Mouse (Mus musculus) kidney, embryonic 14.5 days (tissue): Measurements from ENCODE around the gene Gprin1. TPM values are rescaled to one million over a fixed set of nuclear protein-coding genes. Genes with fewer than 3 reads are reported as not detected.
A peak's percentile ranks its signal among the peaks of the same experiment; 100 is the strongest.

ENCODE experiments used
- ATAC-seq: fragments of 200-750 bp; cut with Nextera tagmentation; 2 replicates; pipeline ENCODE4 v1.8.0; 2017; ENCODE audit warnings: moderate number of reproducible peaks, mild to moderate bottlenecking, moderate TSS enrichment, moderate library complexity; ENCODE audit not compliant: low FRiP score, low TSS enrichment
- H3K27ac ChIP-seq: fragments of 300-500 bp; sonication (generic); 2 replicates; pipeline ENCODE4 v1.5.1; 2014; ENCODE audit warnings: low read depth, mild to moderate bottlenecking, low read length, moderate library complexity, mixed read lengths
- H3K27me3 ChIP-seq: fragments of 300-500 bp; sonication (generic); 2 replicates; pipeline ENCODE4 v1.6.1; 2014; ENCODE audit warnings: mild to moderate bottlenecking, low read length; ENCODE audit not compliant: control insufficient read depth, insufficient read depth
- H3K36me3 ChIP-seq: fragments of 300-500 bp; sonication (generic); 2 replicates; pipeline ENCODE4 v1.6.1; 2014; ENCODE audit warnings: low read length, mixed read lengths; ENCODE audit not compliant: control insufficient read depth, insufficient read depth
- H3K4me1 ChIP-seq: fragments of 300-500 bp; sonication (generic); 2 replicates; pipeline ENCODE4 v1.6.1; 2014; ENCODE audit warnings: low read length, mixed read lengths; ENCODE audit not compliant: control insufficient read depth, insufficient read depth
- H3K4me2 ChIP-seq: fragments of 300-500 bp; sonication (generic); replicated peaks from 2 replicates; pipeline ENCODE4 v1.6.1; 2014; ENCODE audit warnings: low read depth, mild to moderate bottlenecking, low read length
- H3K4me3 ChIP-seq: fragments of 300-500 bp; sonication (generic); 2 replicates; pipeline ENCODE4 v1.5.1; 2014; ENCODE audit warnings: mild to moderate bottlenecking, low read length
- H3K9ac ChIP-seq: fragments of 300-500 bp; sonication (generic); 2 replicates; pipeline ENCODE4 v1.6.1; 2014; ENCODE audit warnings: low read depth, mild to moderate bottlenecking, low read length, moderate library complexity
- H3K9me3 ChIP-seq: fragments of 300-500 bp; sonication (generic); 2 replicates; pipeline ENCODE4 v1.6.1; 2016; ENCODE audit warnings: low read length; ENCODE audit not compliant: control insufficient read depth
- WGBS: fragments of 180-500 bp; shearing (Covaris S2); extraction: QIAGEN DNeasy Blood & Tissue Kit; methylation state at CpG from one replicate; pipeline ENCODE4 v1.1.7; 2014; 5-methylcytosine and 5-hydroxymethylcytosine counted together
- polyA plus RNA-seq: library from polyadenylated mRNA; unstranded; fragments of >200 nt; fragmentation: Nextera tagmentation; extraction: Ambion mirVana; gene quantifications from 2 replicates; pipeline ENCODE4 v1.2.1, GENCODE M21; 2014

The Gprin1 gene
- polyA plus RNA-seq, 1 experiment from 2014 or later = 0.41 TPM

GRCm38 (mm10) chr13:54765281-54766191, 15.9 kb upstream of the Gprin1 start:
- peaks cover 44% of the 10 kb centered on the region for H3K27me3 ChIP-seq
- peak overlapping the region; percentile 37 for H3K4me2 ChIP-seq
- H3K36me3 ChIP-seq = no peaks in the 10 kb centered on the region
- peak overlapping the region; percentile 29 for H3K4me3 ChIP-seq
- 5% methylated on average over 44 of the region's 44 CpGs for WGBS
- ATAC-seq = no peak
- no peak overlapping the region for H3K27ac ChIP-seq
- H3K9me3 ChIP-seq = peaks cover under 1% of the 10 kb centered on the region; the same call in 1 of the 2 replicates
- 0 out of 2 replicates have a peak, but pooled peaks cover 3% of the 10 kb centered on the region for H3K4me1 ChIP-seq
- H3K9ac ChIP-seq = no peak overlapping the region

- Histone ChIP-seq H3K27ac (no peak overlapping the region), H3K4me1 (peaks cover 7% of the 10 kb centered on the region; the same call in 1 of the 2 replicates), H3K4me2 (no peak overlapping the region), H3K9me3 (no peaks in the 10 kb centered on the region), H3K4me3 (no peak overlapping the region), H3K27me3 (peaks cover 45% of the 10 kb centered on the region), H3K9ac (no peak overlapping the region), H3K36me3 (no peaks in the 10 kb centered on the region)
- ATAC-seq = no peak
- 77% methylated on average over 7 of the region's 7 CpGs for WGBS
Observed at GRCm38 (mm10) chr13:54760906-54761305, 11.2 kb upstream of the Gprin1 start.

- H3K4me2 ChIP-seq = no peak overlapping the region
- peaks cover 44% of the 10 kb centered on the region for H3K27me3 ChIP-seq
- WGBS = 71% methylated on average over 8 of the region's 8 CpGs
- no peak overlapping the region for H3K4me3 ChIP-seq
- peaks cover 7% of the 10 kb centered on the region; the same call in 1 of the 2 replicates for H3K4me1 ChIP-seq
- H3K9ac ChIP-seq = no peak overlapping the region
- H3K36me3 ChIP-seq = no peaks in the 10 kb centered on the region
- no peak overlapping the region for H3K27ac ChIP-seq
- H3K9me3 ChIP-seq = no peaks in the 10 kb centered on the region
- ATAC-seq = no peak
Observed at GRCm38 (mm10) chr13:54760164-54760795, 10.6 kb upstream of the Gprin1 start.

GRCm38 (mm10) chr13:54759496-54759895, 9.8 kb upstream of the Gprin1 start:
- ATAC-seq = peak; percentile 25; the same call in 1 of the 2 replicates
- peaks cover 38% of the 10 kb centered on the region for H3K27me3 ChIP-seq
- H3K27ac ChIP-seq = no peak overlapping the region
- no peak overlapping the region for H3K4me3 ChIP-seq
- no peaks in the 10 kb centered on the region for H3K9me3 ChIP-seq
- no peak overlapping the region for H3K4me2 ChIP-seq
- H3K4me1 ChIP-seq = peaks cover 7% of the 10 kb centered on the region; the same call in 1 of the 2 replicates
- no peak overlapping the region for H3K9ac ChIP-seq
- WGBS = 1% methylated on average over 7 of the region's 7 CpGs
- no peaks in the 10 kb centered on the region for H3K36me3 ChIP-seq

- Histone ChIP-seq H3K4me2 (peak overlapping the region; percentile 65; the same call in 1 of the 2 replicates), H3K36me3 (no peaks in the 10 kb centered on the region), H3K4me3 (no peak overlapping the region; the same call in 1 of the 2 replicates), H3K27ac (no peak overlapping the region), H3K9me3 (no peaks in the 10 kb centered on the region), H3K27me3 (peaks cover 32% of the 10 kb centered on the region), H3K9ac (no peak overlapping the region), H3K4me1 (peaks cover 7% of the 10 kb centered on the region; the same call in 1 of the 2 replicates)
- 2% methylated on average over 29 of the region's 29 CpGs for WGBS
- ATAC-seq = peak; percentile 6; the same call in 1 of the 2 replicates
Observed at GRCm38 (mm10) chr13:54758756-54759470, 9.2 kb upstream of the Gprin1 start.

GRCm38 (mm10) chr13:54758045-54758755, 8.5 kb upstream of the Gprin1 start:
- H3K36me3 ChIP-seq = no peaks in the 10 kb centered on the region
- no peaks in the 10 kb centered on the region for H3K9me3 ChIP-seq
- H3K27ac ChIP-seq = no peak overlapping the region
- H3K4me2 ChIP-seq = peak overlapping the region; percentile 65
- peak overlapping the region; percentile 7; the same call in 1 of the 2 replicates for H3K9ac ChIP-seq
- peak; percentile 84 for ATAC-seq
- H3K27me3 ChIP-seq = peaks cover 25% of the 10 kb centered on the region
- peak overlapping the region; percentile 34 for H3K4me3 ChIP-seq
- peaks cover 7% of the 10 kb centered on the region; the same call in 1 of the 2 replicates for H3K4me1 ChIP-seq
- WGBS = under 1% methylated on average over 43 of the region's 43 CpGs

GRCm38 (mm10) chr13:54757093-54757830, 7.6 kb upstream of the Gprin1 start:
- Histone ChIP-seq H3K27ac (no peak overlapping the region), H3K9ac (no peak overlapping the region), H3K4me1 (peaks cover 7% of the 10 kb centered on the region; the same call in 1 of the 2 replicates), H3K4me2 (peak overlapping the region; percentile 65), H3K27me3 (peaks cover 24% of the 10 kb centered on the region), H3K36me3 (no peaks in the 10 kb centered on the region), H3K4me3 (peak overlapping the region; percentile 34), H3K9me3 (no peaks in the 10 kb centered on the region)
- no peak for ATAC-seq
- 45% methylated on average over 10 of the region's 10 CpGs for WGBS
